Comparison of ENCODE assay signal across 17 mouse cellular contexts in genomic region chr11:24665310-24665709, GRCm38 (mm10).
"Had no signal": no experiment of that assay in that cellular context is flagged by ENCODE, and none has a peak within 500 bp of the region (broad histone marks: within the 10 kb centered on the region; RNA-seq: fewer than 3 reads in every experiment).

No protein-coding gene starts in this region.

- ATAC-seq: liver, embryonic 12.5 days; liver, postnatal 0 days; lung, postnatal 0 days; midbrain, embryonic 13.5 days; midbrain, embryonic 15.5 days; midbrain, embryonic 16.5 days had no signal

- DNase-seq: left cerebral cortex, postnatal 4 days; liver; liver, embryonic 13.5 days; liver, postnatal 0 days; lung, adult 18-20 months; lung, adult 2 months; lung, embryonic 14.5 days; lung, postnatal 10 days; lung, postnatal 14 days; lung, postnatal 36 days; lung, postnatal 4 days; midbrain, embryonic 14.5 days had no signal
